Mouse (Mus musculus) T-helper 17 cell (primary cell): ENCODE results near the gene Rasl11a.

Experiments used
- in situ Hi-C, 2 experiments: fragments of 300-600 bp; cut with MboI, MseI; formaldehyde crosslinking; loops; 1 replicate in 1 of 2; 2 replicates in 1 of 2; pipeline ENCODE4 v1.15.1; 2025; ENCODE audit warnings: high pct_unique_total_duplicates in 2 of 2

The Rasl11a gene

GRCm38 (mm10) chr5:146883486-146884272 is 38.8 kb downstream of the Rasl11a start:
- in situ Hi-C loops = no loop called here

GRCm38 (mm10) chr5:146891127-146891526 is 46.3 kb downstream of the Rasl11a start:
- in situ Hi-C loops = no loop called here

- in situ Hi-C loops = no loop called here
Observed at GRCm38 (mm10) chr5:146892904-146893303, 48.0 kb downstream of the Rasl11a start.

GRCm38 (mm10) chr5:146893478-146894182 is 48.8 kb downstream of the Rasl11a start:
- in situ Hi-C loops = no loop called here

GRCm38 (mm10) chr5:146895667-146896066 is 50.8 kb downstream of the Rasl11a start:
- in situ Hi-C loops = loop anchor here (5.0 kb wide), 1 partner anchor 188 kb away; no protein-coding TSS in a partner anchor

GRCm38 (mm10) chr5:146896973-146897372 is 52.1 kb downstream of the Rasl11a start:
- in situ Hi-C loops = loop anchor here (5.0 kb wide), 1 partner anchor 190 kb away; no protein-coding TSS in a partner anchor
